Mouse (Mus musculus) monocyte, adult 5-6 weeks (primary cell): ENCODE measurements around the gene Sh3bp5. TPM values are rescaled to one million over a fixed set of nuclear protein-coding genes. Genes with fewer than 3 reads are reported as not detected.
A peak's percentile ranks its signal among the peaks of the same experiment; 100 is the strongest.

Experiments used
- ATAC-seq: fragments of 153-309, 156-312 bp; replicated peaks from 2 replicates; pipeline ENCODE4 v1.8.0; 2017; ENCODE audit warnings: mild to moderate bottlenecking; ENCODE audit not compliant: low TSS enrichment, insufficient number of reproducible peaks, severe bottlenecking, poor library complexity, low FRiP score
- total RNA-seq: library from RNA; stranded (forward); fragments of 200-1000, 200-491, 200-594 nt; gene quantifications from 3 replicates; pipeline ENCODE4 v1.2.3, GENCODE M21; 2017

Gene Sh3bp5
- total RNA-seq, 1 experiment from 2014 or later, result 51.1 TPM

- ATAC-seq, result peak; percentile 20; the same call in 1 of the 2 replicates
Observed at GRCm38 (mm10) chr14:31435018-31435915, 611 bp downstream of the Sh3bp5 start.

DNA sequence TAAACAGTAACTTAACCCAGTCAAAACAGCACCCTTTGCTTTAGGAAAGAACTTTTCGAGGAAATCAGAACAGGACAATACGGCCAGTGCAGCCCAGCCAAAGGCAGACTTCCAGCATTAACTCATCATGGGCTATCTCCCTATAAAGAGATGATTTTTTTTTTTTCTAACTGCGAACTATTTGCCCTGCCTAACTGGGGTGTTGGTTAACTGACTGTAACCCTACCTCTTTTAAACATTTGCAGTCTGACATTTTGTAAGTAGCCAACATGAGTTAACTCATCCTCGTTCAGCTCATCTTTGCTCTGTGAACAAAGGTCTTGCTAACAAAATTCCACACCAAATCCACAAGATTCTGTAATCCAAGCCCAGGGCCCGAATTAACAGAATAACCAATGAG is 1.5 kb downstream of the Sh3bp5 start:
- ATAC-seq, result no peak

DNA sequence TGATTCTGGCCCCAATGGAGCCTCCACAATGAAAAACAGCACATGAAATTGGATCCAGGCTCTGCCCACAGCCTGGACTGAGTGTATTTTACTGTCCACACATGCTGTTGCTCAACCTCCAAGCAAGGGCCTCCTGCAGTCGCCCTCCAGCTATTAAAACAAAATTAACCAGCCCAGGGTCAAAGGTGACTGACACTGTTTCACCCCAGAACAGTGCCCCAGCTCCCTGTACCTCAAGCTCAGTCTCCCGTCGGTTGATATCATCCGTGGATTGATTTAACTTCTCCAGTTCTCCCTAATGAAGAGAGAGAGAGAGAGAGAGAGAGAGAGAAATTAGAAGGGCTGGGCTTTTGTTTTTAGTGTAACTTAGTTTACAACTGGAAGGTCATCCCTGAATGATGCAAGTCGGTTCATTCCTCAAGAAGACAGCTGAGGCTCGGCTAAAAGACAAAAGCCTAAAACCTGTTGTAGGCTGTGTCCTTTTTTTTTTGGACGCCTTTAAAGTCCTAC is 2.0 kb downstream of the Sh3bp5 start:
- no peak for ATAC-seq

DNA sequence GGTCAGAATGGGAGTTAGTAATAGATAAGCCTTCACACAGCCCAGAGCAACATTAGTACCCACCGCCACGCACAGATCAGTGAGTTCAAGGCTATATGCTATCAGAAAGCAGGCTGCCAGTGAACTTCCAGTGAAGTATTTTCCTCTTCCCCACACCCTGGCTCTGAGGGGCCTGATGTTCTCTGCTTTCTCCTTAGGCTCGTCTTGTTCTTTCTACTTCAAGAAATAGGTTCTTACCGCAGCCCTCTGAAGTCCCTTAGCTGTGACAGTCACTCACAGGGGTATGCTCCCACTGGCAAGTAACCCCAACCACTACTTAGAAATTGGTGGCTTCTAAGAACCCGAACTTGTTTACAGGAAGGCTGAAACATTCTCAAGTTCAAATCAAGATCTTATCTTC is 2.8 kb downstream of the Sh3bp5 start:
- no peak for ATAC-seq

GRCm38 (mm10) chr14:31432424-31432823 is 3.5 kb downstream of the Sh3bp5 start:
- no peak for ATAC-seq

- ATAC-seq, result no peak
Observed at GRCm38 (mm10) chr14:31431789-31432330, 4.0 kb downstream of the Sh3bp5 start.

- no peak for ATAC-seq
Observed at GRCm38 (mm10) chr14:31429004-31429395, 6.9 kb downstream of the Sh3bp5 start.

DNA sequence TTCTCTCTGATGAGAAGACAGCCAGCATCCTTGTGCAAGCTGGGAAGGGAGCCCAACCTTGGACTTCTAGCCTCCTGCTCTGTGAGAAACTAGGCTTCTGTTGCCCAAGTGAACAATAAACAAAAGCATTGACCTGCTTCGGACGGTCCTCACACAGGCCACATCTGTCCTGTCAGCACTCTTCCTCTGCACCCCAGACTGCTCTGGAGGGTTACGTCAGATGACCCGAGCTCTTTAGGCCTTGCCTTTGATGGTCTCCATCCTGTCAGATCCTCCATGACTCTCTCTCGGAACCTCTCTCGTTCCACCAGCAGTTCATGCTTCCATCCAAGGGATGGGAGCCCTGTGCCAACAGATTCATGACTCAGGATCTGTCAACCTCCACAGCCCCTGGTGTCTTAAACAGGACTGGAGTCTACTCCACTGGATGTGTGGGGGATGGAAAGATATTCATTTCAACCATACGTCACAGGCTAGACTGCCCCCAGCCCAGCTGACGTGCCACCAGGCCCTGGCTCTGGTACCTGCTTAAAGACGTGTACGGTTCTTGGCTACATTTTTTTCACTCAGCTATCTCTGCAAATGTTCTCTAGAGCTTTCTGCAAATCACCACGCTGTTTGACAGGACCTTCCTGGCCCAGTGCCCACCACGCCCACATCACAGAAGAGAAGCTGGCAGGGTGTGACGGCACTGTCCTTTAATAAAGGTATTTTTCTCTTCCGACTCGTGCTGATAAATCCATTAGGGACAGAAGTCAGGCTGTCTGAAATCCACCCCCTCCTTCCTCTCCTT is 7.5 kb downstream of the Sh3bp5 start:
- no peak for ATAC-seq

- ATAC-seq, result peak; percentile 83
Observed at GRCm38 (mm10) chr14:31422961-31423791, 12.7 kb downstream of the Sh3bp5 start.

- ATAC-seq, result no peak
Observed at GRCm38 (mm10) chr14:31422395-31422794, 13.5 kb downstream of the Sh3bp5 start.

DNA sequence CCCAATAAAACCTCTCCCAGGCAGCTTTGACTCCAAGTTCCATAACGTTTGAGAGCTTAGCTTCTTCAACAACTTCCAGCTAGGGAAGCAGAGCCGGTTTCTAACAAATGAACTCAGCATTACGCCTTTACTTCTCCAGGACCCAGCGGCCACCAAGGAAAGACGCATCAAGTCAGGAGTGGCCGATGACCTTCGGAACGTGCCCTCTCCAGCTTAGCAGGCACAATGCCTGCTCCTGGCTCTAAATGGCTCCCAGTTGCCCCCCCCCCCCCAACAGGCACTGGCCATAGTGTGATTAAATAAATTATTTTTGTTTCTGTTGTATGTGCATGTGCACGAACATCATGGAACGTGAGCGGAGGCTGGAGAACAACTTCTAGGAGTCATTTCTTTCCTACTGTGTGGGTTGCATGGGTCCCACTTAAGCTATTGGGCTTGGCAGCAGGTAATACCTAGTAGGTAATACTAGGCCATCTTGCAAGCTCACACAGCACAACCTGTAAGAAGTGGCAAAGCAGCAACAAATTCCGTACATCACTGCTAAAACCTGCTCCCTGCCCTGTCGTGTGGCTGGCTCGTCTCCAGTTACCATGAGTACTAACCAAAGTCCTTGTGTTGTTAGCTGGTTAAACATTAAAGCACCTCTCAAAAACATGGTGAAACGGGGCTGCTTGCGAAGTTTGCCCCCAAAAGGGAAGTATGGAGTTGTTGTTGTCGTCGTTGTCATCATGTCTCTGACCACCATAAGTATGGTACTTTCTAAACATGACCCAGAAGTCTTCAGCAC is 14.2 kb downstream of the Sh3bp5 start:
- ATAC-seq, result no peak

DNA sequence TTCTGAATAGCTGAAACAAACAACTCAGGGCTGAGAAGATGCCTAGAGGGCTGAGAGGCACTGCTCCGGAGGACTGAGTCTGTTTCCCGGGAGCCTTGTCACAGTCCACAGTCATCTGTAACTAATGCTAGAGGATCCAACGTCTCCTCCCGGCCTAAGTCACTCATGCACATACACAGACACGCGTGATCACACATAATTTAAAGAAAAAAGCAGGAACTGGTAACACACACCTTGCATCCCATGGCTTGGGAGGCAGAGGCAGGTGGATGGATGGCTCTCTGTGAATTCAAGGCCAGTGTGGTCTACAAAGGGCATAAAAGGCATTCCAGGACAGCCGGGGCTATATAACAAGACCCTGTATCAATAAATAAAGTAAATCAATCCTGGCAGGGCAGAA is 14.9 kb downstream of the Sh3bp5 start:
- ATAC-seq, result no peak

DNA sequence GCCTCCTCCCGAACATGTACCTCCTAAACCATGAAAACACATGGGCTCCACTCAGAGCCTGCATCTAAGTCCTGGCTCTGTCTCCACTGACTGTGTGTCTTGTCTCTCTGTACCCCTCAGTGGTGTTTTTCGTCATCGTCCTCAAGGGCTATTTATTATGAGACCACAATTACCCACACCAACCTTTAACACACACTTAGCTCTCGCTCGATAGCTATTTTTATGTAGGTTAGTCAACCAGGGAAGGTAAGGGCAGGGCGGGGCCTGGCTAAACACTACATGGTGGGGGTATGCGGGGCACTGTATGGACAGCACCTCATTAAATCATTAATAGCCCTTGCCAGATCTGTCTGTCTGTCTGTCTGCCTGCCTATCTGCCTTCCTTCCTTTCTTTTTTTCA is 15.3 kb downstream of the Sh3bp5 start:
- no peak for ATAC-seq

DNA sequence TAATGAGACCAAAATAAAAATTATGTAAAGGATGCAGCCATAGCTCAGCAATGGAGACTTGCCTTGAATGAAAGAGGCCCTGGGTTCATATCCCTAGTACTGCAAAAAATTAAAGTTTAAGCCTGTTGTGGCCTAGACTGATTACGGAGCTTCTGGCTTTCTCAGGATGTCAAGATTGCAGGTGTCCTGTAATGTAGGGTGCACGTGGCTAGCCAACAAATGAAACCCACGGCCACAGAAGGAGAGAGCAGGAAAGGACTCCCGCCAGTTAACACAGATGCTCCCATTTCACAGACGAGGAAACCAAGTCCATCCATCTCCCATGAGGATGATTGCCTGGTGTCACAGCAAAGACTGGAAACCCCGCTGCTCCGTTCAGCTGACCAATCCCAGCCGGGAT is 15.7 kb downstream of the Sh3bp5 start:
- ATAC-seq, result no peak

GRCm38 (mm10) chr14:31419279-31419678 is 16.6 kb downstream of the Sh3bp5 start:
- no peak for ATAC-seq

- ATAC-seq, result no peak
Observed at GRCm38 (mm10) chr14:31416835-31417549, 18.9 kb downstream of the Sh3bp5 start.

GRCm38 (mm10) chr14:31416411-31416810 is 19.5 kb downstream of the Sh3bp5 start:
- ATAC-seq, result no peak
